Mouse (Mus musculus): ENCODE results near the gene Sh3bp2.

- TF ChIP-seq GATA1 (IDR thresholded peaks at IDR 0.05; ENCODE audit: borderline replicate concordance, low read length) (no peak), FLI1 (IDR thresholded peaks at IDR 0.05; ENCODE audit: low read length) (no peak)
Observed at GRCm38 (mm10) chr5:34607100-34607880, 81.7 kb downstream of the Sh3bp2 start.
